Mouse (Mus musculus): ENCODE results near the gene Gm4779.
A peak's percentile ranks its signal among the peaks of the same experiment; 100 is the strongest.
"Not testable (repeated sequence)": the region's sequence is repeated elsewhere in the genome, so short reads cannot be mapped to it uniquely, and the experiment has no call there.

The Gm4779 gene

DNA sequence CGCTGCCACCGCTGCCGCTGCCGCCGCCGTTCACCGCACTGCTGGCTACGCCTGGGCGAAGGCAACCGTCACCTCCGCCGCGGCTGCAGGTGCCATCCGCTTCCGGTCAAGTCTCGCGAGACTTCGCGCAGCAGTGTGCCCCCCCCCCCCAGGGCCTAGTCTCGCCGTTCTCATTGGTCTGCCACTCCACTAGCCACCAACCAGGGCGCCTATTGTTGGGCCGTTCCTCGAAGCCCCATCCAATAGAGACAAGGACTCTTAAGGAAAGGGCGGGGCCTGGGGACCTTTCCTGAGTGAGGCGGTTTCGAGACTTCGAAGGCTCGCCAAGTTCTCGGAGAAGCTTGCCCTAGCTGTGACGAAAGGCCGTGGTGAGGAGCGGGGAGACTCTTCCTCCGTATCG is at the start of gene Gm4779, which contains the start of gene 8030474K03Rik:
Gm4779 (minus strand) TSS at position 82 of the 400 bp plus-strand sequence.
8030474K03Rik (plus strand) TSS at position 315 of the 400 bp plus-strand sequence.
- no peak for DNase-seq

DNA sequence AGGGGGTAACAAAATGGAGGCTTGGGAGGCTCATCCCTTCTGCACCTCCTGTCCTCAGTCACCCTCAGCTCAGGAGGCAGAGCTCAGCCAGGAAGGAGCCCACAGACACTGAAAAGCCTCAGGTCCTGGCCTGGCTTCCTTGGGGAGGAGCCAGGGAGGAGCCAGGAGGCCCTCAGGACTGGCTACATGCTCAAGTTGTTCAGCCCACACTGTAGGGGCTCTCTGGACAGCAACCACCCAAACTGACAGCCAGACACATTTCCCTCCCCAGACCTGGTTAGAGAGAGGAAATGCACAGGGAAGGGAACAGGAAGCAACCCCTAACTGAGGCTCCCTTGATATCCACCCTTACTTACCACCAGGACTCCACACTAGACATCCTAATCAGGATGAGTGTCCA is 25.8 kb upstream of the Gm4779 start:
- not testable (repeated sequence) for DNase-seq

DNA sequence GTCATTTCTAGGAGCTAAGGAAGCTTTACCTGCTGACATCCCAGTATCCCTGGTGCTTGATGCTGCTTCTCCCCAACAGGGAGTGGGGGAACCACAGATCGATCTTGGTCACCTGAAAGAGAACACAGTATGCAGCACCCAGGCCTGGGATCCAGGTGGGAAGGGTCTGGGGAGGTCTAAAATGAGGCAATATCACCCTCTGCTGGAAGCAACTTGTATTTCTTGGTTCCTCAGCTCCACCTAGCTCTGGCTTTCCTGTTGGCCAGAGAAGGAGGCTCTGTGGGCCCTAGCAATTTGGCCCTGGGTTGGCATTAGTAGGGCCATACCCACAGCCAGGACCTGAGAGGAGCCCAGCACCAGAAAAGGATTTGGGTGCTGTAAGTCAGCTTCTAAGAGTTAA is 24.9 kb upstream of the Gm4779 start:
- DNase-seq: no peak

DNA sequence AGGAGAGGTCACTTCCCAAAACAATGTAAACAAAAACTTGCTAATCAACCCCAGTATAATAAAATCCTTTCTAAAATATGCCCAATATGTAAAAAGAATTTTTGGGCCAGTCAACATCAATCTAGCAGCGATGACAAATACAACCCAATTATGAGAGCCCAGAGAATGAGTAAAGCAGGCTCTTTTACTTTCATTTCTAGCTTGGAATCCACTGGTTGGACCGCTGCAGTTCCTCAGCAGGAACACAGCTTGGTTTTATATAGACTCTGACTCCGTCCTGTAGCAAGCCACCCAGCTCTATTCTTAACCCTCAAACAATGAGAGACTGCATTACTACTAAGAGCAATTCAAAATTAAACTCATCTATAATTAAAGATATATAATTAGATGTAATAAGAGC is 17.5 kb upstream of the Gm4779 start:
- DNase-seq: no peak

DNA sequence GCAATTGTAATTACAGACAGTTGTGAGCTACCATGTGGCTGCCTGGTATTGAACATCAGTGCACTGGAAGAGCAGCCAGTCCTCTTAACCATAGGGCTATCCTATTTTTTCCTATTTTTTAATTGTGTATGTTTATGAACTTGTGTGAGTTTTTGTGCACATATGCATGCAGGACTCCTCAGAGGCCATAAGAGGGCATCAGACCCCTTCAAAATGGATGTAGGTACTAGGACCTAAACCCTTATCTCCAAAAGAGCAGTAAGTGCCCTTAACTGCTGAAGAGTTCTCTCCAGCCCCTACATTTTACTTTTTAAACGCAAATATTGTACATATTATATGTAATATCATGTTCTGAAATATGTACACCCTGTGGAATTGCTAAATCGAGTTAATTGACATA is 11.3 kb upstream of the Gm4779 start:
- DNase-seq: no peak

DNA sequence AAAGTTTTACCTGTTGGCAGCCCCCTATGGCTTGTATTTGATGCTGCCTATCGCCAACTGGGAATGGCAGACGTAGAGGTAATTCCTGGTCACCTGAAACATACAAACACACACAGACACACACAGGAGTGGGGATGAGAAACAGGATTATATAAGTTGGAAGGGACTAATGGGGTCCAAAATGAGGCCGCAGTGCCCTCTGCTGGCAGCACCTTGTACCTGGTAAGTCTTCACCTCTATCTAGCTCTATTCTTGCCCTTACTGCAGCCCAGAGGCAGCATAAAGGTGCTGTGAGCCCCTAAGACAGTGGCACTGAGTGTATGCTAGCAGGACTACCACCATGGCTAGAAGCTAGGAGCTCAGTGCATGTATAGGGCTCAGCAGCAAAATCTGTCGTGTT is 2.7 kb downstream of the Gm4779 start:
- DNase-seq: peak; percentile 36

DNA sequence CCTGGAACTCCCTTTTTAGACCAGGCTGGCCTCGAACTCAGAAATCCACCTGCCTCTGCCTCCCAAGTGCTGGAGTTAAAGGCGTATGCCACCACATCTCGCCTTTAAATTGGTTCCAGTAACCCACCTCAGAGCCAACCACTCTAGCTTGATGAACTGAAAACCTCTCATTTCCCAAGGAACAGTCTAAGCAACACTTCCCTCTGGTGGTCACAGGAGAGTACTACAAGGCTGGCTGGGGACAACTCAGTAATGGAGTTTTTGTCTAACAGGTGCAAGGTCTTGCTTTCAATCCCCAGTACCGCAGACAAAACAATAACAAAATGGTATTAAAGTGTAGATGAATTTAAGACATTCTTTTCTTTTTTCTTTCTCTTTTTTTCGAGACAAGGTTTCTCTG is 22.2 kb downstream of the Gm4779 start:
- peak; percentile 35 for DNase-seq

DNA sequence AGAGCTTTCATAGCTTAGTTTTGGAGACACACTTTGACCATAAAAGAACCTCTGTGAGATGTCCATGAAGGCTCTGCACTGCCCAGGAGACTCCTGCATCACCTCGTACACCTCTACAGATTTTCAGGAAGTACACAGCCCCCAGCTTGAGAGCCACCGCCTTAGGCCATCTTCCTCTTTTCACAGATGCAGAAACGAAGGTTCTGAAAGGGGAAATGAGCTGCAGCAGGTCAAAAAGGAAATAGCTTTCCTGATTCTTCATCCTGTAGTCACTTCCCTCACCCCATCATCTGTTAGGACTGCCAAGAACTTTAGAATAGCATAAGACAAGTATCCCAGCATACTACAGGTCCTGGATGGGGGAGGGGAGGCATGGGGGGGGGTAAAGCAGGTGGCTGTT is 23.9 kb downstream of the Gm4779 start:
- no peak for DNase-seq

DNA sequence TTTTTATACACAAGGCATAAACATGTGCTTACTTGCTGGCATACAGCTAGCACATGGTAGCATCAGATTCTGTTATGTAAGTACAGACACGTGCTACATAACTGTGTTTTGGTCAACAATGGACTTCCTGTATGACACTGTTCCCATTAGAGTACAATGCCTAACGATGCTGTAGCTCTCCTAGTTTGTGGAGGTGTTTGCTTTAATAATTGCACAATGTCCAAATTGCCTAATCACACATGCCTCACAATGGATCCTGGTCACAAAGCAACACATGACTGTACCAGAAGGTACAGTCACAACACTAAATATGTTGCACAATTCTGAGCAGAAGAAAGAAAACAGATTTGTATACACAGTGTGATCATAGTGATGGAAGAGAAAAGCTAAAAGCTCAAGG is 24.7 kb downstream of the Gm4779 start:
- DNase-seq: no peak

DNA sequence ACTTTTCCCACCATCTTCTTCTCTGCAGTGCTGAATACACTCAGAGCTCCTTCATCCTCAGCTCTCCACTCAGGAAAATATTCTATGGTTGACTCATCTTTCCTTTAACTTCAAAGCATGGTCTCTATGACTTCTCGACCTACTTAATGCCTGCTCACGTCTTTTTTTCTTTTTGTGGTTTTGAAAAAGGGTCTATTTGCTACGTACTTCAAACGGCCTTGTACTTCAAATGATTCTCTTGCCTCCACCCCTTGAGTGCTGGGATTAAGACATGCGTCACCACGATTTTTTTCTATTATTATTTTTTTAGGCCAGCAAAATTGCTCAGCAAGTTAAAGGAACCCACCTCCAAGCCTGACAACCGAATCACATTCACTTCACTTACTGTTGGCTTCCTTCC is 26.9 kb downstream of the Gm4779 start:
- no peak for DNase-seq

DNA sequence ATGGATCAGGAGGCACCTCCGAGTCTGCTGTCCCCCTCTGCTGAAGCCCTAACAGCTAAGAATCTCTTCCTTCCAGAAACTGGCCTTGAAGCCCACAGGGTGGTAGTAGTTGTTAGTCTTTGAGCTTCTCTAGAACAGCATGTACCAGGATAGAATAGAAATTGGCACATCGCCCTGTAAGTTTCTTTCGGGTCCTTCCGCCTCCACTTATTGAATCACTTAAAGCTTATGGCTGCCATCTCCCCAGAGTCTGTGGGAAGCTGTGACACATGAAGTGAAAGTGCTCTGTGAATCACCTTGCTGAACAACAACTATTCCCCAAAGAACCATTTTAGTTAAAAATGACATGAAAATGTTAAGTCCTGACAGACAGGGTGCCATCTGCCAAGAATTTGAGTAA is 29.1 kb downstream of the Gm4779 start:
- no peak for DNase-seq

DNA sequence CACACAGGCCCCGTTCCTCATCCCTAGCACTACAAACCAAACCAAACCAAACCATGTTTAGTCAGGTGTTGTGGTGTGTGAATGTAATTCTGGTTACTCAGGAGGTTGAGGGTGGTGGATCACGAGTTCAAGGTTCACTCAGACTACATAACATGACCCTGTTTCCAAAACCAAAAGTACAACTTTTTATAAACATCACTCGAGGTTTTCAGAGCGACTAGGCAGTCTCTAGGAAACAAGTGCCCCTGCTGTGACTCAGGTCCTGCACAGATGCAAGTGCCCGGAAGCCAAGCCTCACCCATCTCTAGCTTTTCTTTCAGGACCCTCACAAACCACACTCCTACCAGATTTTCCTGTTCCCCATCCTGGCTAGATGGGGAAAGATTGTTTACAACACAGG is 29.6 kb downstream of the Gm4779 start:
- DNase-seq: no peak

DNA sequence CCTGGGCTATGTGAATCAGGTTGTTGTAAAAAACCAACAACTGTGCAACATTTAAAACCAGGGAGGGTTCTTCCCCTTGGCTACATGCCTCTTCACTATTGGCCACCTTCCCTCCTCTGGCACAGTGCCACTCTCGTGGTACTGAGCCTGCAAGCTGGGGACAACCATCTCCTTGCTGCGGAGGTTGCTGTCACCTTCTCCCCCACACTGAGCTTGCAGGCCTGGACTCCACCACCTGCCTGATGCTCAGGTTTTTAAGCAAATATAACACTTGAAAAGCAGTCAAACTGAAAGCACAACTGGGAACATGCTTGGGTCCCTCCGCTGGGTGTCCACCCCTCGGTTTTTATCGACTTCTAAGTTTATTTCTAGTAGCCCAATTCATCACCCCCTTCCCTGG is 39.7 kb downstream of the Gm4779 start:
- no peak for DNase-seq

DNA sequence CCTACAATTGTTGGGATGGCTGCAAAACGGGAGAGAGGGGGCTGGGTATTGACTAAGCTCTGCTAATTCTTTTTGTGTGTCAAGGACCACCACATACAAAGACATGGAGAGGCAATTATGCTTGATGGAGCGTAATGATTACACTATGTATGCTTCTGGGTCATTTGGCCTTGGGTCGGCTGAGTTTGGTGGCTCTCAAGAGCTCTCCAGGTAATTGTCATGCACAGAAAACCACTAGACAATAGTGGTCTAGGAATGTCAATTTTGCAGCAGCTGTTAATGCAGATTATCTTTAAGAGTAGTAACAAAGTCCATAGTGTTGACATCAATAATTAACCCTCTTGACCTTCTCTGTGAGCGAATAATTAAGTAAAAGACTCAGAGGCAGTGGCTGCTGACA is 44.1 kb downstream of the Gm4779 start:
- no peak for DNase-seq

DNA sequence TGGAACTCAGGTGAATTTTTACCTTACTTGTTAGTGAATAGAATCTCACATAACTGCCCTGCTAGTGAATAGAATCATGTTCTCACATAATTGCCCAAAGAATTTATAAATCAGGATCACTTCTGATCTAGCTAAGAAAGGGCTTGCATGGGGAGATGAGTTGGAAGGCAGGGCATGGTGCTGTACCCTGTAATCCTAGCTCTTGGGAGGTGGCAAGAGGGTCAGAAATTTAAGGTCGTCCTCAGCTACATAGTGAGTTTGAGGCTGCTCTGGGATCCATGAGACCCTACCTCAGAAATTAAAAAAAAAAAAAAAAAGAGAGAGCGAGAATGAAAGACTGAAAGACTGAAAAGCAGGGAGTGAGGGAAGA is 53.2 kb downstream of the Gm4779 start:
- no peak for DNase-seq

DNA sequence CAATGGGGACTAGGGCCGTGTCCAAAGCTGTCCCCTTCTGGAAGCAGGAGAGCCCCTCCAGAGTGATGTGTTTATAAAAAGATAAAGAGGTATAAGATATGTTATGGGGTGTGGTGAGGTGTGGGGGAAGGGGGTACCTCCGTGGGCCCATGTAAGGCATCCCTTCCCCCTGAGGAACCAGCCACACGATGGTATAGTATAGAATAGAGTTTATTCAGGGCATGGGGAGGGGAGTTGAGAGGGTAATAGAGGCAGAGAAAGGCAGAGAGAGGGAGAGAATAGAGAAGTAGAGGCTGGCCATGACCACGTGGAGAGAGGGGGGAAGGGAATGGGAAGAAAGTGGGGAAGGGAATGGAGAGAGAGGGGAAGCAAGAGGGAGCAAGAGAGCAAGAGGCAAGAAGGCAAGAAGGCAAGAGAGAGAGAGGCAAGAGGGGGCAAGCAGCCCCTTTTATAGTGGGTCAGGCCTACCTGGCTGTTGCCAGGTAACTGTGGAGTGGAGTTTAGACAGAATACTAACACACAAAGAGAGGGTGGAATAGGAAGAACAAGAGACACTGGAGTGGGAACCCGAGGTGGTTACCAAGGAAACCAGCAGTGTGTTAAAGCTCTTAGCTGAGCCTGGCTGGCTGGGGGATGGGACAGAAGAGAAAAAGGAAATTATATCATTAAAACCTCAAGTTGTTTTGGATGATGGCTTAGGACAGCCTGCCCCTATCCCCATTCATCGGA is 53.7 kb downstream of the Gm4779 start:
- DNase-seq: no peak

Data from liver (tissue).